Mouse (Mus musculus) heart, embryonic 14.5 days (tissue): Measurements from ENCODE around the gene Gpc1. TPM values are rescaled to one million over a fixed set of nuclear protein-coding genes. Genes with fewer than 3 reads are reported as not detected.

ENCODE experiments used
- ATAC-seq: fragments of 200-750 bp; cut with Nextera tagmentation; 2 replicates; pipeline ENCODE4 v1.8.0; 2017; ENCODE audit warnings: low read depth, moderate TSS enrichment; ENCODE audit not compliant: insufficient number of reproducible peaks, insufficient read depth, low FRiP score
- H3K27ac ChIP-seq, 2 experiments: fragments of 200-500 bp in 1 of 2; fragments of 300-500 bp in 1 of 2; sonication (generic) in 1 of 2; replicated peaks in 1 of 2; 2 replicates each; pipeline ENCODE4 v1.5.1; 2012 to 2014; ENCODE audit warnings: low read depth in 2 of 2, low read length in 2 of 2, control low read depth in 1 of 2, mild to moderate bottlenecking in 1 of 2, mixed read lengths in 1 of 2; ENCODE audit not compliant: control insufficient read depth in 1 of 2, insufficient read depth in 1 of 2
- H3K27me3 ChIP-seq: fragments of 300-500 bp; sonication (generic); 2 replicates; pipeline ENCODE4 v1.6.1; 2014; ENCODE audit warnings: mild to moderate bottlenecking, low read length, control low read depth; ENCODE audit not compliant: control insufficient read depth, insufficient read depth
- H3K36me3 ChIP-seq: fragments of 300-500 bp; sonication (generic); 2 replicates; pipeline ENCODE4 v1.6.1; 2014; ENCODE audit warnings: mild to moderate bottlenecking, control low read depth, low read length, mixed read lengths; ENCODE audit not compliant: control insufficient read depth, insufficient read depth
- H3K4me1 ChIP-seq, 2 experiments: fragments of 200-500 bp in 1 of 2; fragments of 300-500 bp in 1 of 2; sonication (generic) in 1 of 2; 2 replicates each; pipeline ENCODE4 v1.6.1; 2012 to 2014; ENCODE audit warnings: low read length in 2 of 2, control low read depth in 1 of 2, mixed read lengths in 1 of 2; ENCODE audit not compliant: control insufficient read depth in 2 of 2, insufficient read depth in 2 of 2
- H3K4me2 ChIP-seq: fragments of 300-500 bp; sonication (generic); 2 replicates; pipeline ENCODE4 v1.6.1; 2014; ENCODE audit warnings: mild to moderate bottlenecking, low read length
- H3K4me3 ChIP-seq, 2 experiments: fragments of 200-500 bp in 1 of 2; fragments of 300-500 bp in 1 of 2; sonication (generic) in 1 of 2; 2 replicates each; pipeline ENCODE4 v1.5.1; 2012 to 2014; ENCODE audit warnings: low read length in 2 of 2, mild to moderate bottlenecking in 2 of 2, control low read depth in 1 of 2, low read depth in 1 of 2, moderate library complexity in 1 of 2; ENCODE audit not compliant: control insufficient read depth in 1 of 2, insufficient read depth in 1 of 2
- H3K9ac ChIP-seq: fragments of 300-500 bp; sonication (generic); 2 replicates; pipeline ENCODE4 v1.6.1; 2014; ENCODE audit warnings: mild to moderate bottlenecking, low read length
- H3K9me3 ChIP-seq: fragments of 300-500 bp; sonication (generic); 2 replicates; pipeline ENCODE4 v1.6.1; 2016; ENCODE audit warnings: low read length, control low read depth; ENCODE audit not compliant: control insufficient read depth
- WGBS: fragments of 180-500 bp; shearing (Covaris S2); extraction: QIAGEN DNeasy Blood & Tissue Kit; methylation state at CpG from one replicate; pipeline ENCODE4 v1.1.7; 2014; 5-methylcytosine and 5-hydroxymethylcytosine counted together
- polyA plus RNA-seq: library from polyadenylated mRNA; unstranded; fragments of >200 nt; fragmentation: Nextera tagmentation; extraction: Ambion mirVana; gene quantifications from 2 replicates; pipeline ENCODE4 v1.2.1, GENCODE M21; 2014

Gpc1 gene
- polyA plus RNA-seq, 1 experiment from 2014 or later, result 59.7 TPM

DNA sequence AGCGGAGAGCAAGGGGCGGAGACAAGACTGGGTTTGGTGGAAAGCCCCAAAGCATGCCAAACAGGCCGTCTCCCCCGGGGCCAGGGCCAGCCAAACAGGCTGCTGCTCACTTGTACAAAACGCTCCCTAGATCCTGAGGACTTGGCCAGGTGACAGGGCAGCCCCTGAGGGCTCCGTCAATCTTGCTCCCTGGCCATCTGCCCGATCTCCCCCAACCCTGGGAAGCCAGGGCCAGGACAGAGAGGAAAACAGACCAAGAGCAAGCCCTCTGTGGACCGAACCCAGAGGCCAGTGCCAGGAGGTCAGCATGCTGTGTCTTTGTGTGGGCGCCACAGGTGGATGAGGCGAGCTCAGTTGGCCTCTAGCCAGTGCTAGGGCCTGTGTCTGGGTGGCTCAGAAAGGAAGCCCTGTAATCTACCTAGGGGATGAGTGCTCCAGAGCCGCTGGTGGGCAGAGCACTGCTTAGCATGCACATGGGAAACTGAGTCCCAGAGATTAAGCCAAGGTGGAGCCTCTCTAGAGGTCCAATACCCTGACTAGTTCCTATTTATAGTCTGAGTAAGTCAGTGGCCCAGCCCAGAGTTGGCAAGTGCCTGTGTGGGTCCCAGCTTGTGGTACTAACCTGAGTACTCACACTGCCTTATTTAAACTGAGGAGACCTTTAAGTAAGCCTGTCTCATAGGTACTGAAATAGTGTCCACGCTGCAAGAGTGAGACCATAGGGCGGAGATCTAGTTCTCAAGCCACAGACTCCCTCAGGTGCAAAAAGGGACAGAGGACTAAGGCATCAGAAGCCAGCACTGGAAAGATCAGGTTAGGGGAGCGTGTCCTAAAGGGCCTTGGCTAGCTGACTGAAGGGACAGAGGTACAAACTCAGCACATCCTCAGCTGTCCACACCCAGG lies 6.7 kb downstream of the Gpc1 start:
- 0 out of 2 replicates have a peak, but pooled peaks cover 10% of the 10 kb centered on the region for H3K36me3 ChIP-seq
- H3K9ac ChIP-seq, result no peak overlapping the region
- 67% methylated on average over 14 of the region's 14 CpGs for WGBS
- H3K4me2 ChIP-seq, result no peak overlapping the region
- 0 out of 2 replicates have a peak, but pooled peaks cover 3% of the 10 kb centered on the region for H3K27me3 ChIP-seq
- peaks cover 15 to 26% of the 10 kb centered on the region in 2 experiments; a peak in 3 of 4 replicates for H3K4me1 ChIP-seq
- no peak overlapping the region for H3K27ac ChIP-seq
- no peak overlapping the region for H3K4me3 ChIP-seq
- ATAC-seq, result 0 out of 2 replicates have a peak, but pooled peaks have one; percentile 13
- H3K9me3 ChIP-seq, result no peaks in the 10 kb centered on the region

- no peak overlapping the region for H3K9ac ChIP-seq
- peaks cover 8 to 17% of the 10 kb centered on the region in 2 experiments; a peak in 3 of 4 replicates for H3K4me1 ChIP-seq
- WGBS, result 75% methylated on average over 7 of the region's 7 CpGs
- no peaks in the 10 kb centered on the region for H3K9me3 ChIP-seq
- no peaks in the 10 kb centered on the region for H3K27me3 ChIP-seq
- H3K36me3 ChIP-seq, result 0 out of 2 replicates have a peak, but pooled peaks cover 10% of the 10 kb centered on the region
- no peak overlapping the region for H3K4me3 ChIP-seq
- H3K4me2 ChIP-seq, result no peak overlapping the region
- no peak overlapping the region for H3K27ac ChIP-seq
- no peak for ATAC-seq
Observed at GRCm38 (mm10) chr1:92839211-92839610, 7.8 kb downstream of the Gpc1 start.

DNA sequence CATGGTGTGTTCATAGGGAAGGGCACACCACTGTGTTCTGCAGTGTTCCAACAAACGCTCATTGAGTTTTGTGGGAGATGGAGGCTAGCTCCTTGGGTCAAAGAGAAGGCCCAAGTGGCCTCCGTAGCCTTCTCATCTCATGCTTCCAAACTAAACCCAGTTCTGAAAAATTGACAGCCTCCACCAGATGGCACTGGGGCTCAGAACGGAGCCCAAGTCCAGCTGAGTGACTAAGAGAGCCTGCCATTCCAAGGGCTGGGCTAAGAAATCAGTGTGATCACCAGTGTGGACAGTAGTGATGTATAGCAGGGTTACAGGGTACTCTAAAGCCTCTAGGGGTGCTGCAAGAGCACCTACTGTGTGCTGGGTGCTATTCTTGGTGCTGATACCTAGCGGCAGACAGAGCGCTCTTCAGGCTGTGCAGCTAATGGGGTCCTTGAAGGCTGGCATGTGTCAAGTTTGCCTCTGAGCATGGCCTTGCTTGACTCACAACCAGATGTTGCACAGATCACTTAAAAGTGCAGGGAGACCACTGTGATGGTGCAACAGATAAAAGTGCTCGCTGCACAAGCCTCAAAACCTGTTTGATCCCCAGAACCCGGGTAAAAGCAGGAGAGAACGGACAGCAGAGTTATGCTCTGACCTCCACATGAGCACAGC lies 8.9 kb downstream of the Gpc1 start:
- WGBS, result 72% methylated on average over 8 of the region's 8 CpGs
- H3K9me3 ChIP-seq, result no peaks in the 10 kb centered on the region
- peaks cover 8 to 13% of the 10 kb centered on the region in 2 experiments; a peak in 3 of 4 replicates for H3K4me1 ChIP-seq
- H3K4me3 ChIP-seq, result no peak overlapping the region
- H3K9ac ChIP-seq, result no peak overlapping the region
- ATAC-seq, result no peak
- no peak overlapping the region for H3K4me2 ChIP-seq
- H3K27ac ChIP-seq, result no peak overlapping the region
- 0 out of 2 replicates have a peak, but pooled peaks cover 9% of the 10 kb centered on the region for H3K36me3 ChIP-seq
- H3K27me3 ChIP-seq, result no peaks in the 10 kb centered on the region

- Histone ChIP-seq H3K4me1 (peaks cover 10 to 13% of the 10 kb centered on the region in 2 experiments; a peak in 3 of 4 replicates), H3K36me3 (0 out of 2 replicates have a peak, but pooled peaks cover 2% of the 10 kb centered on the region), H3K4me3 (no peak overlapping the region), H3K27me3 (no peaks in the 10 kb centered on the region), H3K9me3 (no peaks in the 10 kb centered on the region), H3K9ac (no peak overlapping the region), H3K27ac (no peak overlapping the region), H3K4me2 (no peak overlapping the region)
- ATAC-seq, result no peak
- WGBS, result 79% methylated on average over 3 of the region's 3 CpGs
Observed at GRCm38 (mm10) chr1:92841427-92841826, 10.0 kb downstream of the Gpc1 start.

DNA sequence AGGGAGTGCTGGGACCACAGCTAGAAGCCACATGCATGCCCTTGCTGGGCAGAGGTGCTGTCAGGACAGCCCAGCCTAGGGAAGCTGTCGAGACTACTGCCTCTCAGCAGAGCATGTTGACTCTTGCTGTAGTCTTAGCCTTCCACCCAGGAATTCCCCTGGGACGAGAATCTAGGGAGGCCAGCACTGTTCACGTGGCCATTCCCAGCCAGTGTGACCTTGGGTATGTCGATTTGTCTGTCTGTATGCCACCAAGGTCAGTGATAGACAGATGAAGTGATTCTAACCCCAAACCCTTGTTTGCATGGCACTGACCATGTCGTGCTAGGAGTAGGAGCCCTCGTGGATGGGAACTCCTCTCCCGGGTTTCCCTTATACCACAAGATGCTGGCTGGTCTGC lies 14.4 kb downstream of the Gpc1 start:
- no peak overlapping the region for H3K9ac ChIP-seq
- no peak overlapping the region for H3K4me3 ChIP-seq
- peaks cover 7% of the 10 kb centered on the region for H3K27me3 ChIP-seq
- 0 out of 2 replicates have a peak, but pooled peaks cover 2% of the 10 kb centered on the region for H3K36me3 ChIP-seq
- H3K4me1 ChIP-seq, result peaks cover 19 to 21% of the 10 kb centered on the region in 2 experiments
- no peak overlapping the region for H3K27ac ChIP-seq
- H3K4me2 ChIP-seq, result no peak overlapping the region
- no peaks in the 10 kb centered on the region for H3K9me3 ChIP-seq
- no peak for ATAC-seq
- 62% methylated on average over 7 of the region's 7 CpGs for WGBS

DNA sequence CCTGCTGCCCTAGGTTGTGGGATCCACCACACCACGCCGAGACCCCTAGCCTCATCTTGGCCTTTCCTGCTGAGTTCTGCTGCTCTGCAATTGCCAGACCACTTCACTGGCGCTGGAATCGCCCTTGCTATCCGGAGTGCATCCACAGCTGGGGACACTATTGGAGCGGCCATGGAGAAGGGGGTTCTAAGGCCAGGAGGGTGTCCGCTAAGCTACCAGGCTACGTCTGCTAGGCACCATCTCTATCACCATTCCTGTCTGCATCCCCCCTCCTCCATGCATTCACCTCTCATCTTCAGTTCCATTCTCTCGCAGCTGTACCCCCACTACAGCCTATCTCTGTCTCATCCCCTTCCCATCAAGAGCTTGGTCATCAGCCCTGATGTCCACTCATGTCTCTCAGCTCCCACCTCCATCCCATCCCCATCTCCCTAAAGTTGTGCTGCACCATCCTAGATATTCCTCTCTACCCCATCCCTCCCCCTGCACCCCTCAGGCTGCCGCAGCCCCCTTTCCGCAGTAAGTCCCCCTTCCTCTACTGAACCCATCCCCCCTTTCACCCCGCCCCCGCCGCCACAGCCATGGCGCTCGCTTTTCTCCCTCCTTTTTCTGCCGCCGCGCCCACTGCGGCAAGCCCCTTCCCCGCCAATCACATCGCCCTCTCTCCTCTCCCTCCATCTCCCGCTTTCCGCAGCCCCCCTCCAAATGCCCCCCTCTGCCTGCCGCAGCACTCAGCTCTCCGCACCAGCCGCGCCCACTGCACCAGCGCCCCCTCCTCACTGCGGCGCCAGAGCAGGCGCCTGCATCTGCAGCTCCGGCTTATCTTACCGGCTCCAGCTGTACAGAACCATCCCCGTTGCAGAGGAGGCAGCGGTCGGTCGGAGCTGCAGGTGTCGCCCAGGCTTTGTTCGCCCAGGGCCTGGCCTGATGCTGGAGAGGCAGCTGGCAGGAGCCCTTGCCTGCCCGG lies 16.7 kb downstream of the Gpc1 start:
- Histone ChIP-seq H3K4me3 (peak overlapping the region; percentile 12 to 22; a peak in 3 of 4 replicates), H3K4me1 (peaks cover 24 to 35% of the 10 kb centered on the region in 2 experiments), H3K27ac (no peak overlapping the region), H3K4me2 (peak overlapping the region; percentile 58), H3K9me3 (no peaks in the 10 kb centered on the region), H3K36me3 (0 out of 2 replicates have a peak, but pooled peaks cover 3% of the 10 kb centered on the region), H3K9ac (peak overlapping the region; percentile 31), H3K27me3 (peaks cover 7% of the 10 kb centered on the region)
- no peak for ATAC-seq
- WGBS, result 5% methylated on average over 41 of the region's 41 CpGs

- Histone ChIP-seq H3K4me3 (no peak overlapping the region), H3K27ac (no peak overlapping the region), H3K9ac (no peak overlapping the region), H3K4me2 (no peak overlapping the region), H3K36me3 (peaks cover 15% of the 10 kb centered on the region), H3K27me3 (peaks cover 7% of the 10 kb centered on the region), H3K4me1 (peaks cover 24 to 37% of the 10 kb centered on the region in 2 experiments), H3K9me3 (no peaks in the 10 kb centered on the region)
- 75% methylated on average over 2 of the region's 2 CpGs for WGBS
- ATAC-seq, result no peak
Observed at GRCm38 (mm10) chr1:92849491-92849890, 18.0 kb downstream of the Gpc1 start.
